Mouse (Mus musculus): ENCODE results near the gene Jazf1. TPM values are rescaled to one million over a fixed set of nuclear protein-coding genes. Genes with fewer than 3 reads are reported as not detected.

The Jazf1 gene
- polyA plus RNA-seq, 1 experiment from 2014 or later: 3.3 TPM

- ATAC-seq (no peak), DNase-seq (no peak)
- no peak overlapping the region for H3K9ac ChIP-seq (replicated peaks)
- H3K4me1 ChIP-seq (ENCODE audit: insufficient read depth): no peaks in the 10 kb centered on the region
- H3K4me3 ChIP-seq (ENCODE audit: low read depth, low read length): no peak overlapping the region
- no peak overlapping the region for H3K27ac ChIP-seq (ENCODE audit: low read depth)
- H3K36me3 ChIP-seq (replicated peaks; ENCODE audit: insufficient read depth, low read length): no peaks in the 10 kb centered on the region
- no peaks in the 10 kb centered on the region for H3K9me3 ChIP-seq (ENCODE audit: low read length)
- TF ChIP-seq CTCF (IDR thresholded peaks at IDR 0.05; ENCODE audit: low read depth) (no peak), EP300 (IDR thresholded peaks at IDR 0.05; ENCODE audit: low read depth) (no peak)
- no peaks in the 10 kb centered on the region for H3K27me3 ChIP-seq (ENCODE audit: insufficient read depth, low read length)
- H3K4me2 ChIP-seq (ENCODE audit: low read depth, low read length): no peak overlapping the region
- 89% methylated on average over 2 of the region's 2 CpGs for WGBS (ENCODE audit: insufficient replicate concordance)
Observed at GRCm38 (mm10) chr6:52956131-52956530, 112.3 kb downstream of the Jazf1 start.

DNA sequence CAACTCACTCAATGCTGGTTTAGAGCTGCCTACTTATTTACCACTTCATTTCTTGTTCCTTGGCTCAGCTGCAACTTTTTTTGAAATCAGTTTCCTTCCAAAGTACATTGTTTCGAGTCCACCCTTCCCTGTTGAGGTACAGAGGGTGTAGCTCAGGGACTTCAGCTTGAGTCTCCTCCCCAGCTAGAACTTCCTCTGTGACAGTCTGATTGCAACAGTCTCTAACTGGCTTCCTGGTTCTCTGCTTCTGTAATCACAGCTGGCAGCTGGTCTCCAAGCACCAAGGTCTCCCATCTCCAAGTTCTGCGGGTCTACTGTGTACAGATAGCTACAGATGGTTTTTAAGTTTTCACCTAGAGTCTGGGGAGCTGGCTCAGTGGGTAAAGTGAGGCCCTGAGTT is 113.1 kb downstream of the Jazf1 start:
- ATAC-seq (no peak), DNase-seq (peak; percentile 30)
- Histone ChIP-seq H3K4me2 (ENCODE audit: low read depth, low read length) (no peak overlapping the region), H3K4me3 (ENCODE audit: low read depth, low read length) (no peak overlapping the region), H3K9me3 (ENCODE audit: low read length) (no peaks in the 10 kb centered on the region), H3K9ac (replicated peaks) (no peak overlapping the region), H3K4me1 (ENCODE audit: insufficient read depth) (no peaks in the 10 kb centered on the region), H3K27me3 (ENCODE audit: insufficient read depth, low read length) (no peaks in the 10 kb centered on the region), H3K36me3 (replicated peaks; ENCODE audit: insufficient read depth, low read length) (no peaks in the 10 kb centered on the region), H3K27ac (ENCODE audit: low read depth) (peak overlapping the region; percentile 77)
- 23% methylated on average over 2 of the region's 2 CpGs for WGBS (ENCODE audit: insufficient replicate concordance)
- no peak for TF ChIP-seq EP300 (IDR thresholded peaks at IDR 0.05; ENCODE audit: low read depth)
- TF ChIP-seq CTCF (IDR thresholded peaks at IDR 0.05; ENCODE audit: low read depth): no peak

DNA sequence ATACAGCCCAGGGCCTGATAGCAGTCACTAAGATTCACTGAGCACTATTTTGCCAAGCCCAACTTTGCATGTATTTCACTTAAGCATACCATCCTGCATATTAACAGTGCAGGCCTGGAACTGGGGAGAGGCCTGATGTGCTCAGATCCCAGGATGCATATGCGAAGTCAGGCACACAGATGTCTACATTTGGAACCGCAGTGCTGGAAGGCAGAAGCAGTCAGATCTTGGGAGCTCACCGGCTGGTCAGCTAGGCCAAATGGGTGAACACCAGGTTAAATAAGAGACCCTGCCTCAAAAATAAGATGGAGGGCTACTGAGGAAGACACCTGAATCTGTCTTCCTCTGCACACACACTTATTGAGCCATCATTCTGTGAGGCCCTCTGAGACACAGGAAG is 113.6 kb downstream of the Jazf1 start:
- ATAC-seq (no peak), DNase-seq (no peak)
- Histone ChIP-seq H3K4me3 (ENCODE audit: low read depth, low read length) (no peak overlapping the region), H3K27ac (ENCODE audit: low read depth) (peak overlapping the region; percentile 77), H3K9ac (replicated peaks) (no peak overlapping the region), H3K4me2 (ENCODE audit: low read depth, low read length) (no peak overlapping the region), H3K9me3 (ENCODE audit: low read length) (no peaks in the 10 kb centered on the region), H3K36me3 (replicated peaks; ENCODE audit: insufficient read depth, low read length) (no peaks in the 10 kb centered on the region), H3K4me1 (ENCODE audit: insufficient read depth) (no peaks in the 10 kb centered on the region), H3K27me3 (ENCODE audit: insufficient read depth, low read length) (no peaks in the 10 kb centered on the region)
- no peak for TF ChIP-seq EP300 (IDR thresholded peaks at IDR 0.05; ENCODE audit: low read depth)
- TF ChIP-seq CTCF (IDR thresholded peaks at IDR 0.05; ENCODE audit: low read depth): no peak
- WGBS (ENCODE audit: insufficient replicate concordance): 88% methylated on average over 3 of the region's 3 CpGs

- 66% methylated on average over 9 of the region's 9 CpGs for WGBS (ENCODE audit: insufficient replicate concordance)
- Histone ChIP-seq H3K27ac (ENCODE audit: low read depth) (peak overlapping the region; percentile 77; the same call in 1 of the 2 replicates), H3K9me3 (ENCODE audit: low read length) (no peaks in the 10 kb centered on the region), H3K9ac (replicated peaks) (no peak overlapping the region), H3K4me2 (ENCODE audit: low read depth, low read length) (no peak overlapping the region), H3K4me1 (ENCODE audit: insufficient read depth) (no peaks in the 10 kb centered on the region), H3K27me3 (ENCODE audit: insufficient read depth, low read length) (no peaks in the 10 kb centered on the region), H3K36me3 (replicated peaks; ENCODE audit: insufficient read depth, low read length) (no peaks in the 10 kb centered on the region), H3K4me3 (ENCODE audit: low read depth, low read length) (no peak overlapping the region)
- TF ChIP-seq EP300 (IDR thresholded peaks at IDR 0.05; ENCODE audit: low read depth) (no peak), CTCF (IDR thresholded peaks at IDR 0.05; ENCODE audit: low read depth) (no peak)
- DNase-seq: no peak
- ATAC-seq: no peak
Observed at GRCm38 (mm10) chr6:52954441-52954840, 114.0 kb downstream of the Jazf1 start.

- no peak for DNase-seq
- no peaks in the 10 kb centered on the region for H3K4me1 ChIP-seq (ENCODE audit: insufficient read depth)
- 77% methylated on average over 8 of the region's 8 CpGs for WGBS (ENCODE audit: insufficient replicate concordance)
- no peaks in the 10 kb centered on the region for H3K27me3 ChIP-seq (ENCODE audit: insufficient read depth, low read length)
- no peak for ATAC-seq
- H3K4me2 ChIP-seq (ENCODE audit: low read depth, low read length): no peak overlapping the region
- H3K4me3 ChIP-seq (ENCODE audit: low read depth, low read length): no peak overlapping the region
- H3K9ac ChIP-seq (replicated peaks): no peak overlapping the region
- no peaks in the 10 kb centered on the region for H3K9me3 ChIP-seq (ENCODE audit: low read length)
- no peak overlapping the region for H3K27ac ChIP-seq (ENCODE audit: low read depth)
- TF ChIP-seq EP300 (IDR thresholded peaks at IDR 0.05; ENCODE audit: low read depth) (no peak), CTCF (IDR thresholded peaks at IDR 0.05; ENCODE audit: low read depth) (no peak)
- H3K36me3 ChIP-seq (replicated peaks; ENCODE audit: insufficient read depth, low read length): no peaks in the 10 kb centered on the region
Observed at GRCm38 (mm10) chr6:52952526-52952900, 115.9 kb downstream of the Jazf1 start.

GRCm38 (mm10) chr6:52951871-52952525 is 116.4 kb downstream of the Jazf1 start:
- DNase-seq: no peak
- TF ChIP-seq CTCF (IDR thresholded peaks at IDR 0.05; ENCODE audit: low read depth) (no peak), EP300 (IDR thresholded peaks at IDR 0.05; ENCODE audit: low read depth) (no peak)

More at GRCm38 (mm10) chr6:52951871-52952525, 116.4 kb downstream of the Jazf1 start:
- Histone ChIP-seq H3K27ac (ENCODE audit: low read depth) (no peak overlapping the region), H3K27me3 (ENCODE audit: insufficient read depth, low read length) (no peaks in the 10 kb centered on the region), H3K36me3 (replicated peaks; ENCODE audit: insufficient read depth, low read length) (no peaks in the 10 kb centered on the region), H3K4me3 (ENCODE audit: low read depth, low read length) (no peak overlapping the region), H3K4me2 (ENCODE audit: low read depth, low read length) (no peak overlapping the region), H3K4me1 (ENCODE audit: insufficient read depth) (no peaks in the 10 kb centered on the region), H3K9ac (replicated peaks) (no peak overlapping the region), H3K9me3 (ENCODE audit: low read length) (no peaks in the 10 kb centered on the region)
- WGBS (ENCODE audit: insufficient replicate concordance): 76% methylated on average over 7 of the region's 7 CpGs
- ATAC-seq: no peak

Data from liver, postnatal 0 days (tissue).